Mouse (Mus musculus): ENCODE data around the gene Ano6. TPM values are rescaled to one million over a fixed set of nuclear protein-coding genes. Genes with fewer than 3 reads are reported as not detected.
A peak's percentile ranks its signal among the peaks of the same experiment; 100 is the strongest.

Ano6 gene
- polyA plus RNA-seq, 1 experiment = not detected

GRCm38 (mm10) chr15:95873276-95873675, 82.6 kb downstream of the Ano6 start:
- no peak for TF ChIP-seq GATA1 (IDR thresholded peaks at IDR 0.05; ENCODE audit: low read length)

- TF ChIP-seq GATA1 (IDR thresholded peaks at IDR 0.05; ENCODE audit: low read length) = no peak
These were observed 83.6 kb downstream of the Ano6 start for GRCm38 (mm10) chr15:95874216-95874615.

GRCm38 (mm10) chr15:95874726-95875125, 84.1 kb downstream of the Ano6 start:
- TF ChIP-seq GATA1 (IDR thresholded peaks at IDR 0.05; ENCODE audit: low read length) = no peak

- TF ChIP-seq GATA1 (IDR thresholded peaks at IDR 0.05; ENCODE audit: low read length) = no peak
These were observed 85.3 kb downstream of the Ano6 start for GRCm38 (mm10) chr15:95875898-95876297.

- no peak for TF ChIP-seq GATA1 (IDR thresholded peaks at IDR 0.05; ENCODE audit: low read length)
These were observed 90.0 kb downstream of the Ano6 start for GRCm38 (mm10) chr15:95880616-95881151.

GRCm38 (mm10) chr15:95882436-95882835, 91.8 kb downstream of the Ano6 start:
- no peak for TF ChIP-seq GATA1 (IDR thresholded peaks at IDR 0.05; ENCODE audit: low read length)

- peak; percentile 58 for TF ChIP-seq GATA1 (IDR thresholded peaks at IDR 0.05; ENCODE audit: low read length)
These were observed 92.9 kb downstream of the Ano6 start for GRCm38 (mm10) chr15:95883559-95883958.

- no peak for TF ChIP-seq GATA1 (IDR thresholded peaks at IDR 0.05; ENCODE audit: low read length)
These were observed 94.3 kb downstream of the Ano6 start for GRCm38 (mm10) chr15:95884658-95885620.

- no peak for TF ChIP-seq GATA1 (IDR thresholded peaks at IDR 0.05; ENCODE audit: low read length)
These were observed 95.5 kb downstream of the Ano6 start for GRCm38 (mm10) chr15:95885953-95886820.

- no peak for TF ChIP-seq GATA1 (IDR thresholded peaks at IDR 0.05; ENCODE audit: low read length)
These were observed 96.7 kb downstream of the Ano6 start for GRCm38 (mm10) chr15:95887365-95887764.

GRCm38 (mm10) chr15:95888556-95888955, 97.9 kb downstream of the Ano6 start:
- TF ChIP-seq GATA1 (IDR thresholded peaks at IDR 0.05; ENCODE audit: low read length) = no peak

- TF ChIP-seq GATA1 (IDR thresholded peaks at IDR 0.05; ENCODE audit: low read length) = no peak
These were observed 99.7 kb downstream of the Ano6 start for GRCm38 (mm10) chr15:95890368-95890767.

GRCm38 (mm10) chr15:95892171-95892570, 101.5 kb downstream of the Ano6 start:
- no peak for TF ChIP-seq GATA1 (IDR thresholded peaks at IDR 0.05; ENCODE audit: low read length)

- no peak for TF ChIP-seq GATA1 (IDR thresholded peaks at IDR 0.05; ENCODE audit: low read length)
These were observed 102.3 kb downstream of the Ano6 start for GRCm38 (mm10) chr15:95892929-95893328.

- TF ChIP-seq GATA1 (IDR thresholded peaks at IDR 0.05; ENCODE audit: low read length) = no peak
These were observed 105.1 kb downstream of the Ano6 start for GRCm38 (mm10) chr15:95895699-95896098.

GRCm38 (mm10) chr15:95897653-95898052, 107.0 kb downstream of the Ano6 start:
- no peak for TF ChIP-seq GATA1 (IDR thresholded peaks at IDR 0.05; ENCODE audit: low read length)

All from G1E-ER4 (cell line).